Mouse (Mus musculus) gonadal fat pad, adult 2 months (tissue): ENCODE results near the gene Ptch2. TPM values are rescaled to one million over a fixed set of nuclear protein-coding genes. Genes with fewer than 3 reads are reported as not detected.

ENCODE experiments used
- DNase-seq: peaks from one replicate; pipeline ENCODE4 v3.0.0-alpha.2; 2012; ENCODE audit warnings: low read depth
- polyA plus RNA-seq: library from polyadenylated mRNA; depleted of rRNA; stranded (reverse); fragments of >200 nt; gene quantifications from 2 replicates; pipeline ENCODE4 v1.2.3, GENCODE M21; 2012; rRNA removed

Ptch2 gene
- polyA plus RNA-seq, 1 experiment: 44.5 TPM

DNA sequence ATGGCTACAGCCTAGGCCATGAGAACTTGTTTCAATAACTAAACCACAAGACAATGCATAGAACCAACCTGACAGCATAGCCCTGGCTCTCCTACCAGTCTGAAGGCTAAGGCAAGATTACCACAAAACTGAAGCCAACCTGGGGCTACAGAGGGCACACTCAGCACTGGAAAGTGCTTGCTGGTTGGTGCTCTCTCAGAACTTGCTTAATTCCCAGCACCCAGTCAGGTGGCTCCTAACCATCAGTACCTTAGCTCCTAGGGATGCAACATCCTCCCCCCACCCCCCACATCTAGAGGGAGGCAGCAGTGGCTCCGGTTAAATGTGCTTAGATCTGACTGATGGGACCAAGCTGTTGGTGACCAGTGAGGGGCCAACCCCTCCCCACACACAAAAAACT is 55.5 kb downstream of the Ptch2 start:
- DNase-seq: no peak

DNA sequence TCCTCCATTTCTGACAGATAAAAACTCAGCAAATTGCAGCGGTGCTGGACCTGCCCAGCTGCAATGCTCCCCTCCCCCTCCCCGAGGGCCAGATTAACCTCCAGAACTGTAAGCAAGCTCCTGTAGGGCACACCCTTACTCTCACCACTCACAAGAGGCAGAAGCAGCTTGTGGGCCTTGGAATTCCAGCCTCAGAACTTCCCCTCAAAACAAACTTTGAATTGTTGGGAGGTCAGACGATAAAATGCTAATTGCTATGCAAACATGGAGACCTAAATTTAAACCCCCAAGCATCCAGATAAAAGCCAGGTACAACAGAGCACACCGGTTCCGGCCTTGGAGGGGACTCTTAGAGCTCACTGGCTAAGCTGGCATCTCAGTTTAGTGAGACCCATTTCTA is 56.8 kb downstream of the Ptch2 start:
- DNase-seq: no peak

DNA sequence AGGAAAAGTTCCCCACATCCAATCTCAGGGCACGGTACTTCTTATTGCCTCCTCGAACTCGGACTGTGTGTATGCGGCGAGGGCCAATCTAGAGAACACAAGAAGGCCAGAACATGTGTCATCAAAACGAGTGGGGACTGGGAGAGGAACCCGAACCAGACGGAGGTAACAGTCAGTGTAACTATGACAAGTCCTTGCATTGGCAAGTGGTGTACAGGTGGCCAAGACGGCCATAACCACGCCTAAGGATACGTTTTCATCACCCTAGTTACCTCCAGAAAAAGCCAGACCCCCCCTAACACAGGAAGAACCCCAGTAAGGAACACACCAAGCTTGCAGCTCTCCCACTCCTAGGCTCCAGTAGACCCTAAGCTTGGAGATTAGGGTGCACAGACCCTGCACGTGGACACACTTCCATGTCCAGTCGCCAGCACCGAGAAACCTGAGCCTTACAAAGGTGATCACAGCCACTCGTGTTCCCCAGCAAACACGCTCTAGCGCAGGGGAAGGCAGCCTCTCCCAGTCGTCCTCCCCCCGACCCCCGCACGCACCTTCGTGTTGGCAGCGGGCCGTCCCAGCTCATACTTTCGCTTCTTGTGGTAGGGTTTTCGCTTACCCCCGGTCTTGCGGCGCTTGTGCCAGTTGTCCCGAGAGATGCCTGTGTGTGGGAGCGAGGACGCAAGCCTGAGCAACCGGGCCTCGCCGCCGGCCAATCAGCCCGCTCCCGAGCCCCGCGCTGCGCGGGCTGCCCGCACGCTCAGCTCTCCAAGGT is 59.3 kb downstream of the Ptch2 start:
- DNase-seq: no peak

DNA sequence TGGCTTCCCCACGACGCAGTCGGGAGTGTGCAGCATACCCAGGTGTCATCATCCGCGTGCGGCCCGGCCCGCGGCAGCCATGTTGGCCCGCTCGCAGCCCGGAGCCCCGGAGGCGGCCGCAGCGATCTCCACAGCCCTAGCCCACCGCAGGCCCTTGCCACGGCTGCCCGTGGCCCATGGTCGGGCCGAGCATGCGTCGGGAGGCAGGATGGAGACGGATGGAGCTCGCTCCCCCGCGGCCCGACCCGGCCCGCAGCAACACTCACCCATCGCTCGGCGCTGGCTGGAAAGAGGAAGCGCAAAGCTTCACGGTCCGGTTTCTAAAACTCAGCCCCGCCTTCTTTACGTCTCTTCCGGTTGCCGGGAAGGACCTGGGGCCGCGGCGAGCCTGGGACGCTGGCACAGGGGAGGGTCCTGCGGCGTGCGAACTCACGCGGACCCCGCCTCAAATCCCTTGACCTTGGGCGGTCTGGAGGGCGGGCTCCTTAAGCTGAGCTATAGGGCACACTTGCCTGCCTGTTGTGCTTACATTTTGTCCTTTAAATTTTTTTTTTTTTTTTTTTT is 60.0 kb downstream of the Ptch2 start, which contains the start of gene Rps8:
Gene Rps8 (minus strand): TSS at position 452 of the 564 bp plus-strand sequence.
- DNase-seq: no peak

DNA sequence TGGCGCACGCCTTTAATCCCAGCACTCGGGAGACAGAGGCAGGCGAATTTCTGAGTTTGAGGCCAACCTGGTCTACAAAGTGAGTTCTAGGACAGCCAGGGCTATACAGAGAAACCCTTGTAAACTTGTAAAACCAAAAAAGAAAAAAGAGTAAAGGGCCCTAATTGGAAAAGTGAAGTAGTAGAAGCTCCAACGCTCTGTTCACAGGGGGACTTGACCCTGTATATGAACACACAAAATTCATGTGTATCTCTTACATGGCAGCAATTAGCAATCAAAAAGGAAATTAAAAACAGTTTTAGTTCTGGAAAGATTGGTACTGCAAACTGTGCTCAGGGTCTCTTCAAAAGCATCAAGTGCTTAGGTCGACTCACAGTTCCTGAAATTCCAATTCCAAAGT is 60.5 kb downstream of the Ptch2 start:
- DNase-seq: no peak

DNA sequence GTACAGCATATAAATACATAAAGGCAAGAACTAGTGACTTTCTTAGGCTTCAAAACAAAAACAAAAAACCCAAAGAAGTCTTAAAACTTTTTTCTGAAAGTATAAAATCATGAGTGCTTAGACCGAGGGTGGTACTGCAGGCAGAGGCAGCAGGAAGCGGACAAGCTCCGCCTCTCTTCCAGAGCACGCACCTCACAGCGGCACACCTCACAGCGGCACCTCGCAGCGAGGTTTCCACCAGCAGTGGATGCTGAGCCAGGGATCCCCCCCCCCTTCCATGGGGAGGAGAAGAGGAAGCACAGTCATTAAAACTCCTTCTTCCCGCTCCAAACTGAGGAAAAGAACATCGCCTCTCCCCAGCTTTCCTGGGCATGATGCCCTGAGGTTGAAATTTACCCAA is 63.8 kb downstream of the Ptch2 start:
- DNase-seq: no peak

DNA sequence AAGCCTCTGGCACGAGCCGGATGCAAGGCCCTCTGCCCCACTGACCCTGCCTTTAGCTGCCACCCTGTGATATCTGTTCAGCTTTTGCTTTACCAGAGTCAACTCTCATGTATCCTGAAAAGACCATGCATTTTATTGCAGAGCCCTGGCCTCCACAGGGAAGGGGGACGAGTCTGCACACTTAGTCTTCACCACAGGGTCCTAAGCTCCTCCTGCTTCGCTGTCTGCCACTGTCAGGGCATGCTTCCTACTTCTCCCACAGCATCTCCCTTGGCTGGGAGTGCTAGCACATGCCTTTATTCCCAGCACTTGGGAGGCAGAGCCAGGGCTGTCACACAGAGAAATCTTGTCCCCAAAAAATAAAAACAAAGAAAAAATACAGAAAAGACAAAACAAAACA is 65.3 kb downstream of the Ptch2 start:
- no peak for DNase-seq

Other genes with a start within 250 kb of the Ptch2 start
- gene Zswim5, start 218.7 kb upstream of the Ptch2 start, polyA plus RNA-seq: 2.3 and 3.8 TPM in 2 replicates
- gene Urod, start 101.7 kb upstream of the Ptch2 start, polyA plus RNA-seq: 125 and 141 TPM in 2 replicates
- gene Hectd3, start 100.8 kb upstream of the Ptch2 start, polyA plus RNA-seq: 35.8 and 47.2 TPM in 2 replicates
- gene Eif2b3, start 76.7 kb upstream of the Ptch2 start, polyA plus RNA-seq: 13.2 and 18.3 TPM in 2 replicates
- 12.3 and 13.8 TPM in 2 replicates for gene Btbd19, start 29.6 kb downstream of the Ptch2 start, polyA plus RNA-seq
- 24.7 and 28.9 TPM in 2 replicates for gene Tctex1d4, start 30.7 kb downstream of the Ptch2 start, polyA plus RNA-seq
- 13.7 and 15.0 TPM in 2 replicates for gene Plk3, start 37.9 kb downstream of the Ptch2 start, polyA plus RNA-seq
- gene Rps8, start 60.2 kb downstream of the Ptch2 start, polyA plus RNA-seq: 468 and 506 TPM in 2 replicates
- 2.6 and 3.1 TPM in 2 replicates for gene Kif2c, start 86.6 kb downstream of the Ptch2 start, polyA plus RNA-seq
- 61.2 and 62.0 TPM in 2 replicates for gene Tmem53, start 155.9 kb downstream of the Ptch2 start, polyA plus RNA-seq
- 1.2 and 1.5 TPM in 2 replicates for gene Armh1, start 156.1 kb downstream of the Ptch2 start, polyA plus RNA-seq